Mouse (Mus musculus): ENCODE measurements around the gene Adamts15.

- TF ChIP-seq TAL1 (conservative IDR thresholded peaks at IDR 0.05; ENCODE audit: low read depth, low read length) (no peak), CTCF (IDR thresholded peaks at IDR 0.05; ENCODE audit: low read depth, low read length) (no peak), GATA1 (IDR thresholded peaks at IDR 0.05; ENCODE audit: borderline replicate concordance, low read length) (no peak), POLR2AphosphoS5 (IDR thresholded peaks at IDR 0.05; ENCODE audit: insufficient replicate concordance, low read depth, low read length) (no peak), GATA2 (IDR thresholded peaks at IDR 0.05; ENCODE audit: borderline replicate concordance, low read depth, low read length) (no peak)
Measured at GRCm38 (mm10) chr9:30912161-30912560, 10.1 kb downstream of the Adamts15 start.
